8 mouse cellular contexts compared by ENCODE assay signal in genomic region chr2:61802656-61803251, GRCm38 (mm10). TPM values are rescaled to one million over a fixed set of nuclear protein-coding genes. Genes with fewer than 3 reads are reported as not detected.
DNase-seq lines count a peak whose midpoint lies in the region; ATAC-seq and TF ChIP-seq lines count a peak whose summit lies in the region.

Gene Tbr1 (plus strand): TSS chr2:61802930.

- H3K27me3 ChIP-seq in heart, postnatal 0 days (ENCODE audit: control insufficient read depth, insufficient read depth, low read length), result peaks cover 60% of the 10 kb centered on the region
- no peaks in the 10 kb centered on the region for H3K27me3 ChIP-seq in forebrain, postnatal 0 days (ENCODE audit: insufficient read depth, low read length)
- H3K27me3 ChIP-seq in neural tube, embryonic 14.5 days (ENCODE audit: control insufficient read depth, insufficient read depth, low read length), result peaks cover 23% of the 10 kb centered on the region

- no peak within 1 kb of the TSS for H3K27ac ChIP-seq in heart, postnatal 0 days (ENCODE audit: low read depth)
- peak within 1 kb of the TSS; percentile 93 for H3K27ac ChIP-seq in forebrain, postnatal 0 days (ENCODE audit: low read depth, low read length)
- H3K27ac ChIP-seq in neural tube, embryonic 14.5 days (ENCODE audit: low read depth, low read length), result no peak within 1 kb of the TSS

- H3K9me3 ChIP-seq in heart, postnatal 0 days (replicated peaks; ENCODE audit: control insufficient read depth, low read length), result no peaks in the 10 kb centered on the region
- no peaks in the 10 kb centered on the region for H3K9me3 ChIP-seq in forebrain, postnatal 0 days (ENCODE audit: low read length)
- H3K9me3 ChIP-seq in neural tube, embryonic 14.5 days (ENCODE audit: control insufficient read depth, low read length), result no peaks in the 10 kb centered on the region

- no peak for TF ChIP-seq EP300 in heart, postnatal 0 days (IDR thresholded peaks at IDR 0.05; ENCODE audit: low read depth)

- intact Hi-C loops in left cerebral cortex, postnatal 36 days (cut with DNase I), result no loop called here

- TF ChIP-seq CTCF in heart, postnatal 0 days (IDR thresholded peaks at IDR 0.05; ENCODE audit: low read depth), result no peak
- TF ChIP-seq CTCF in forebrain, postnatal 0 days (IDR thresholded peaks at IDR 0.05; ENCODE audit: low read depth), result no peak

- no peak within 1 kb of the TSS for H3K9ac ChIP-seq in heart, postnatal 0 days (replicated peaks; ENCODE audit: low read depth, low read length)
- H3K9ac ChIP-seq in forebrain, postnatal 0 days, result peak within 1 kb of the TSS; percentile 82
- no peak within 1 kb of the TSS for H3K9ac ChIP-seq in neural tube, embryonic 14.5 days (replicated peaks; ENCODE audit: low read depth, low read length)

- H3K4me2 ChIP-seq in heart, postnatal 0 days (ENCODE audit: low read depth, low read length), result peak within 1 kb of the TSS; percentile 8
- peak within 1 kb of the TSS; percentile 81 for H3K4me2 ChIP-seq in forebrain, postnatal 0 days (ENCODE audit: low read depth)
- no peak within 1 kb of the TSS for H3K4me2 ChIP-seq in neural tube, embryonic 14.5 days (ENCODE audit: low read depth, low read length)

- 16% methylated on average over 11 of the region's 11 CpGs for WGBS in heart, postnatal 0 days
- 12% methylated on average over 11 of the region's 11 CpGs for WGBS in forebrain, postnatal 0 days
- WGBS in neural tube, embryonic 14.5 days, result 8% methylated on average over 11 of the region's 11 CpGs

- peaks cover 5% of the 10 kb centered on the region; the same call in 1 of the 2 replicates for H3K4me1 ChIP-seq in heart, postnatal 0 days (ENCODE audit: control insufficient read depth, insufficient read depth)
- H3K4me1 ChIP-seq in forebrain, postnatal 0 days (ENCODE audit: insufficient read depth), result no peaks in the 10 kb centered on the region
- peaks cover 5% of the 10 kb centered on the region; the same call in 1 of the 2 replicates for H3K4me1 ChIP-seq in neural tube, embryonic 14.5 days (ENCODE audit: control insufficient read depth, insufficient read depth, low read length)

- peak within 1 kb of the TSS; percentile 22 for H3K4me3 ChIP-seq in heart, postnatal 0 days (ENCODE audit: low read depth, low read length)
- peak within 1 kb of the TSS; percentile 48 for H3K4me3 ChIP-seq in forebrain, postnatal 0 days (ENCODE audit: low read depth, low read length)
- no peak within 1 kb of the TSS for H3K4me3 ChIP-seq in neural tube, embryonic 14.5 days (ENCODE audit: low read depth, low read length)

- no peaks in the 10 kb centered on the region; the same call in 1 of the 2 replicates for H3K36me3 ChIP-seq in heart, postnatal 0 days (replicated peaks; ENCODE audit: control insufficient read depth, insufficient read depth, low read length)
- no peaks in the 10 kb centered on the region for H3K36me3 ChIP-seq in forebrain, postnatal 0 days (ENCODE audit: insufficient read depth)
- H3K36me3 ChIP-seq in neural tube, embryonic 14.5 days (ENCODE audit: control insufficient read depth, insufficient read depth, low read length), result no peaks in the 10 kb centered on the region

- ATAC-seq in heart, postnatal 0 days (ENCODE audit: insufficient read depth, low read depth), result no peak
- ATAC-seq in forebrain, postnatal 0 days, result no peak
- ATAC-seq in neural tube, embryonic 14.5 days (ENCODE audit: low read depth), result peak; percentile 26; the same call in 1 of the 2 replicates
- no peak for ATAC-seq in inflammation-experienced regulatory T-cells, adult 6 months

- DNase-seq in heart, postnatal 0 days (ENCODE audit: low spot score), result no peak
- no peak for DNase-seq in heart, adult 8-10 months (ENCODE audit: low spot score)
- peak; percentile 51 for DNase-seq in cerebellum, adult 9-10 months
- no peak for DNase-seq in forebrain, postnatal 0 days
- DNase-seq in left cerebral cortex, postnatal 36 days (ENCODE audit: low spot score in 2 of 2), result peak; percentile 43 to 51
- no peak for DNase-seq in lung, postnatal 14 days

RNA-seq across cellular contexts. Expression of gene Tbr1, which starts in this region (rescaled TPM):
- not detected in 2 replicates for total RNA-seq in heart, postnatal 0 days (2014; rRNA removed; ENCODE audit: low replicate concordance)
- polyA plus RNA-seq in heart, postnatal 0 days (2015; fragmentation: Nextera tagmentation; extraction: Ambion mirVana), result 0.07 TPM in 1 of 2 replicates, not detected in the other
- not detected for total RNA-seq in heart, adult 8-10 months (2022)
- 38.0 and 43.2 TPM in 2 replicates for total RNA-seq in forebrain, postnatal 0 days (2014; rRNA removed)
- 26.7 and 28.8 TPM in 2 replicates for polyA plus RNA-seq in forebrain, postnatal 0 days (2015; fragmentation: Nextera tagmentation; extraction: Ambion mirVana)
- total RNA-seq in left cerebral cortex, postnatal 36 days (2021), result 100 to 1,000 TPM; 121 to 153 TPM
- 0.16 and 0.19 TPM in 2 replicates for polyA plus RNA-seq in neural tube, embryonic 14.5 days (2014; fragmentation: Nextera tagmentation; extraction: Ambion mirVana)
- polyA plus RNA-seq in inflammation-experienced regulatory T-cells, adult 6 months (2017; shearing (Covaris generic)), result not detected

Comparison
In these comparisons a context has a peak if more than half of its experiments do, and no peak if none do; other contexts are left out.
1. RNA of gene Tbr1 (total RNA-seq): 121 to 153 TPM in left cerebral cortex, postnatal 36 days and 38.0 to 43.2 TPM in forebrain, postnatal 0 days; not detected in heart, adult 8-10 months and not detected in heart, postnatal 0 days; every median in the first group is over 10 times any median in the second.
2. RNA of gene Tbr1 (polyA plus RNA-seq): 26.7 to 28.8 TPM in forebrain, postnatal 0 days; 0.16 to 0.19 TPM in neural tube, embryonic 14.5 days, not detected in inflammation-experienced regulatory T-cells, adult 6 months and 0.07 TPM in heart, postnatal 0 days; every median in the first group is over 10 times any median in the second.
3. Peak in ATAC-seq in neural tube, embryonic 14.5 days; RNA of the gene not detected or under 1 TPM.
4. DNase-seq: peak in cerebellum, adult 9-10 months (single experiment) and left cerebral cortex, postnatal 36 days (2 of 2); none in heart, postnatal 0 days (single experiment), heart, adult 8-10 months (single experiment), forebrain, postnatal 0 days (single experiment) and lung, postnatal 14 days (single experiment).